Mouse (Mus musculus) myocyte (in vitro differentiated cells): ENCODE measurements around the gene Sh3gl3. TPM values are rescaled to one million over a fixed set of nuclear protein-coding genes. Genes with fewer than 3 reads are reported as not detected.

Experiments
- H3K27me3 ChIP-seq: one replicate; pipeline ENCODE4 v1.6.1; 2011; ENCODE audit not compliant: control insufficient read depth, insufficient read depth, insufficient read length
- H3K36me3 ChIP-seq: one replicate; pipeline ENCODE4 v1.6.1; 2011; ENCODE audit not compliant: control insufficient read depth, insufficient read depth
- H3K4me2 ChIP-seq: one replicate; pipeline ENCODE4 v1.6.1; 2011; ENCODE audit warnings: low read depth, control low read depth
- H3K4me3 ChIP-seq: one replicate; pipeline ENCODE4 v1.5.1; 2011; ENCODE audit warnings: mild to moderate bottlenecking, control low read depth, moderate library complexity
- H3K79me2 ChIP-seq: one replicate; pipeline ENCODE4 v1.6.1; 2011; ENCODE audit not compliant: control insufficient read depth, insufficient read depth
- H3ac ChIP-seq: one replicate; pipeline ENCODE4 v1.6.1; 2011; ENCODE audit not compliant: control insufficient read depth, insufficient read length
- CEBPB ChIP-seq: IDR thresholded peaks from 2 replicates; pipeline ENCODE4 v1.6.1; 2011; ENCODE audit warnings: mild to moderate bottlenecking, moderate library complexity; ENCODE audit not compliant: poor library complexity, insufficient read depth, severe bottlenecking
- E2F4 ChIP-seq: IDR thresholded peaks from one replicate; pipeline ENCODE4 v1.6.1; 2011; ENCODE audit warnings: mild to moderate bottlenecking, control low read depth, moderate library complexity; ENCODE audit not compliant: insufficient read depth
- MAX ChIP-seq: IDR thresholded peaks from one replicate; pipeline ENCODE4 v1.6.1; 2011; ENCODE audit warnings: low read depth, mild to moderate bottlenecking, control low read depth
- MYOD1 ChIP-seq, 3 experiments: IDR thresholded peaks; one replicate each; pipeline ENCODE4 v1.6.1; 2011; ENCODE audit warnings: control low read depth in 2 of 3, low read depth in 2 of 3, mild to moderate bottlenecking in 2 of 3, moderate library complexity in 1 of 3; ENCODE audit not compliant: insufficient read length in 2 of 3, control insufficient read depth in 1 of 3
- MYOG ChIP-seq, 3 experiments: IDR thresholded peaks; one replicate each; pipeline ENCODE4 v1.6.1; 2011; ENCODE audit warnings: control low read depth in 2 of 3, low read depth in 2 of 3, mild to moderate bottlenecking in 2 of 3; ENCODE audit not compliant: insufficient read length in 2 of 3, control insufficient read depth in 1 of 3, insufficient read depth in 1 of 3
- POLR2A ChIP-seq: IDR thresholded peaks from one replicate; pipeline ENCODE4 v1.6.1; 2011; ENCODE audit warnings: low read depth, mild to moderate bottlenecking, control low read depth, moderate library complexity; ENCODE audit not compliant: insufficient read length
- POLR2AphosphoS2 ChIP-seq: IDR thresholded peaks from one replicate; pipeline ENCODE4 v1.6.1; 2011; ENCODE audit warnings: low read depth, control low read depth; ENCODE audit not compliant: insufficient read length
- REST ChIP-seq: IDR thresholded peaks from one replicate; pipeline ENCODE4 v1.6.1; 2011; ENCODE audit warnings: mild to moderate bottlenecking, control low read depth, moderate library complexity; ENCODE audit not compliant: insufficient read depth, insufficient read length
- SRF ChIP-seq: IDR thresholded peaks from one replicate; pipeline ENCODE4 v1.6.1; 2011; ENCODE audit warnings: low read depth; ENCODE audit not compliant: control insufficient read depth, insufficient read length
- TCF12 ChIP-seq: IDR thresholded peaks from one replicate; pipeline ENCODE4 v1.6.1; 2011; ENCODE audit warnings: mild to moderate bottlenecking, control low read depth; ENCODE audit not compliant: poor library complexity, insufficient read depth, severe bottlenecking
- TCF3 ChIP-seq: IDR thresholded peaks from one replicate; pipeline ENCODE4 v1.6.1; 2011; ENCODE audit warnings: low read depth, control low read depth; ENCODE audit not compliant: insufficient read length
- USF1 ChIP-seq: IDR thresholded peaks from one replicate; pipeline ENCODE4 v1.6.1; 2011; ENCODE audit warnings: low read depth, mild to moderate bottlenecking, control low read depth, moderate library complexity
- polyA plus RNA-seq: library from polyadenylated mRNA; unstranded; fragments of >200 nt; fragmentation: generic; extraction: Trizol; gene quantifications from one replicate; pipeline ENCODE4 v1.2.1, GENCODE M21; 2012; ENCODE audit warnings: missing spikeins

Gene Sh3gl3
- polyA plus RNA-seq, 1 experiment: 1.1 TPM

- Histone ChIP-seq H3K27me3 (no peaks in the 10 kb centered on the region), H3K4me2 (no peak overlapping the region), H3ac (no peak overlapping the region), H3K79me2 (no peaks in the 10 kb centered on the region), H3K4me3 (no peak overlapping the region), H3K36me3 (no peaks in the 10 kb centered on the region)
- TF ChIP-seq CEBPB (no peak), MAX (no peak), MYOD1 (IDR thresholded peaks at IDR 0.05; ENCODE audit: control insufficient read depth in 1 of 3, insufficient read length in 2 of 3, low read depth in 2 of 3) (no peak), POLR2A (no peak), E2F4 (no peak), POLR2AphosphoS2 (no peak), USF1 (no peak), MYOG (IDR thresholded peaks at IDR 0.05; ENCODE audit: control insufficient read depth in 1 of 3, insufficient read depth in 1 of 3, insufficient read length in 2 of 3, low read depth in 2 of 3) (no peak), TCF12 (no peak), SRF (no peak), TCF3 (no peak), REST (no peak)
These were observed 156.2 kb downstream of the Sh3gl3 start for GRCm38 (mm10) chr7:82329831-82330230.

- Histone ChIP-seq H3K27me3 (no peaks in the 10 kb centered on the region), H3K4me3 (no peak overlapping the region), H3K4me2 (peak overlapping the region; percentile 42), H3K36me3 (no peaks in the 10 kb centered on the region), H3ac (no peak overlapping the region), H3K79me2 (no peaks in the 10 kb centered on the region)
- TF ChIP-seq TCF3 (no peak), REST (no peak), POLR2A (no peak), MYOG (IDR thresholded peaks at IDR 0.05; ENCODE audit: control insufficient read depth in 1 of 3, insufficient read depth in 1 of 3, insufficient read length in 2 of 3, low read depth in 2 of 3) (no peak), SRF (no peak), MAX (no peak), CEBPB (no peak), MYOD1 (IDR thresholded peaks at IDR 0.05; ENCODE audit: control insufficient read depth in 1 of 3, insufficient read length in 2 of 3, low read depth in 2 of 3) (no peak), TCF12 (no peak), E2F4 (no peak), USF1 (no peak), POLR2AphosphoS2 (no peak)
These were observed 157.2 kb downstream of the Sh3gl3 start for GRCm38 (mm10) chr7:82330860-82331259.

GRCm38 (mm10) chr7:82334000-82334399 lies 160.4 kb downstream of the Sh3gl3 start:
- Histone ChIP-seq H3ac (no peak overlapping the region), H3K79me2 (no peaks in the 10 kb centered on the region), H3K4me3 (no peak overlapping the region), H3K4me2 (no peak overlapping the region), H3K36me3 (no peaks in the 10 kb centered on the region), H3K27me3 (no peaks in the 10 kb centered on the region)
- TF ChIP-seq CEBPB: no peak
- TF ChIP-seq REST: no peak
- no peak for TF ChIP-seq SRF
- no peak for TF ChIP-seq POLR2A
- TF ChIP-seq USF1: no peak
- no peak for TF ChIP-seq MAX
- TF ChIP-seq TCF3: no peak
- TF ChIP-seq POLR2AphosphoS2: no peak
- no peak for TF ChIP-seq MYOD1 (IDR thresholded peaks at IDR 0.05; ENCODE audit: control insufficient read depth in 1 of 3, insufficient read length in 2 of 3, low read depth in 2 of 3)
- TF ChIP-seq E2F4: no peak
- no peak for TF ChIP-seq TCF12

- H3K36me3 ChIP-seq: no peaks in the 10 kb centered on the region
These were observed 161.8 kb downstream of the Sh3gl3 start, which contains the start of gene Adamtsl3 for GRCm38 (mm10) chr7:82335211-82336121. TSS of gene Adamtsl3 (plus strand) at chr7:82335694.

More at GRCm38 (mm10) chr7:82335211-82336121, 161.8 kb downstream of the Sh3gl3 start, which contains the start of gene Adamtsl3:
- no peaks in the 10 kb centered on the region for H3K27me3 ChIP-seq
- peak within 1 kb of the TSS; percentile 48 for H3K4me3 ChIP-seq
- peak within 1 kb of the TSS; percentile 12 for H3ac ChIP-seq
- H3K79me2 ChIP-seq: peaks cover 2% of the 10 kb centered on the region
- TF ChIP-seq MYOG (IDR thresholded peaks at IDR 0.05; ENCODE audit: control insufficient read depth in 1 of 3, insufficient read depth in 1 of 3, insufficient read length in 2 of 3, low read depth in 2 of 3) (peak in 1 of 3 experiments; percentile 39), POLR2A (peak; percentile 25), POLR2AphosphoS2 (peak; percentile 47), MYOD1 (IDR thresholded peaks at IDR 0.05; ENCODE audit: control insufficient read depth in 1 of 3, insufficient read length in 2 of 3, low read depth in 2 of 3) (peak in 1 of 3 experiments; percentile 9), USF1 (no peak)
- H3K4me2 ChIP-seq: peak within 1 kb of the TSS; percentile 76
